Mouse (Mus musculus): ENCODE data around the gene Ftl1-ps1. TPM values are rescaled to one million over a fixed set of nuclear protein-coding genes. Genes with fewer than 3 reads are reported as not detected.

Ftl1-ps1 gene
- polyA plus RNA-seq (2014; fragmentation: Nextera tagmentation; extraction: Ambion mirVana), result 74.7 and 91.2 TPM in 2 replicates

- H3K4me3 ChIP-seq (replicated peaks; ENCODE audit: low read length), result no peak within 1 kb of the TSS
- 13% methylated on average over 11 of the region's 11 CpGs for WGBS
- H3K27me3 ChIP-seq (ENCODE audit: control insufficient read depth, insufficient read depth, low read length), result 0 out of 2 replicates have a peak, but pooled peaks cover 4% of the 10 kb centered on the region
- H3K4me1 ChIP-seq (replicated peaks; ENCODE audit: control insufficient read depth, insufficient read depth, low read length), result no peaks in the 10 kb centered on the region
- no peak within 1 kb of the TSS for H3K9ac ChIP-seq
- DNase-seq (ENCODE audit: low spot score), result no peak
- no peaks in the 10 kb centered on the region for H3K36me3 ChIP-seq (replicated peaks; ENCODE audit: control insufficient read depth, insufficient read depth)
- no peak for ATAC-seq (ENCODE audit: low FRiP score)
- H3K4me2 ChIP-seq (replicated peaks), result no peak within 1 kb of the TSS; the same call in 1 of the 2 replicates
- no peaks in the 10 kb centered on the region for H3K9me3 ChIP-seq (ENCODE audit: control insufficient read depth, low read length)
- H3K27ac ChIP-seq, result no peak within 1 kb of the TSS
These were observed at the start of gene Ftl1-ps1 for GRCm38 (mm10) chr13:74399298-74399839. Gene Ftl1-ps1 (plus strand): TSS chr13:74399694.

GRCm38 (mm10) chr13:74350435-74350906 is 49.0 kb upstream of the Ftl1-ps1 start:
- peak overlapping the region; percentile 57 for H3K27ac ChIP-seq
- peaks cover 19% of the 10 kb centered on the region for H3K36me3 ChIP-seq (replicated peaks; ENCODE audit: control insufficient read depth, insufficient read depth)
- H3K4me3 ChIP-seq (replicated peaks; ENCODE audit: low read length), result peak overlapping the region; percentile 70
- H3K4me1 ChIP-seq (replicated peaks; ENCODE audit: control insufficient read depth, insufficient read depth, low read length), result peaks cover 18% of the 10 kb centered on the region
- WGBS, result 3% methylated on average over 15 of the region's 15 CpGs
- no peaks in the 10 kb centered on the region for H3K9me3 ChIP-seq (ENCODE audit: control insufficient read depth, low read length)
- DNase-seq (ENCODE audit: low spot score) (peak; percentile 50), ATAC-seq (ENCODE audit: low FRiP score) (no peak; the same call in 1 of the 2 replicates)
- peak overlapping the region; percentile 79 for H3K4me2 ChIP-seq (replicated peaks)
- peak overlapping the region; percentile 86 for H3K9ac ChIP-seq
- H3K27me3 ChIP-seq (ENCODE audit: control insufficient read depth, insufficient read depth, low read length), result no peaks in the 10 kb centered on the region

GRCm38 (mm10) chr13:74356491-74356890 is 43.0 kb upstream of the Ftl1-ps1 start:
- H3K4me3 ChIP-seq (replicated peaks; ENCODE audit: low read length), result no peak overlapping the region
- WGBS, result 95% methylated on average over 13 of the region's 13 CpGs
- H3K27me3 ChIP-seq (ENCODE audit: control insufficient read depth, insufficient read depth, low read length), result no peaks in the 10 kb centered on the region
- no peaks in the 10 kb centered on the region for H3K9me3 ChIP-seq (ENCODE audit: control insufficient read depth, low read length)
- no peak overlapping the region for H3K4me2 ChIP-seq (replicated peaks)
- H3K4me1 ChIP-seq (replicated peaks; ENCODE audit: control insufficient read depth, insufficient read depth, low read length), result no peaks in the 10 kb centered on the region
- H3K36me3 ChIP-seq (replicated peaks; ENCODE audit: control insufficient read depth, insufficient read depth), result peaks cover 76% of the 10 kb centered on the region
- DNase-seq (ENCODE audit: low spot score) (no peak), ATAC-seq (ENCODE audit: low FRiP score) (no peak)
- H3K27ac ChIP-seq, result no peak overlapping the region
- H3K9ac ChIP-seq, result no peak overlapping the region

- ATAC-seq (ENCODE audit: low FRiP score) (no peak; the same call in 1 of the 2 replicates), DNase-seq (ENCODE audit: low spot score) (no peak)
- H3K27ac ChIP-seq, result no peak overlapping the region
- H3K27me3 ChIP-seq (ENCODE audit: control insufficient read depth, insufficient read depth, low read length), result no peaks in the 10 kb centered on the region
- no peak overlapping the region for H3K9ac ChIP-seq
- no peak overlapping the region for H3K4me2 ChIP-seq (replicated peaks)
- H3K36me3 ChIP-seq (replicated peaks; ENCODE audit: control insufficient read depth, insufficient read depth), result peaks cover 48% of the 10 kb centered on the region
- H3K4me1 ChIP-seq (replicated peaks; ENCODE audit: control insufficient read depth, insufficient read depth, low read length), result no peaks in the 10 kb centered on the region
- 87% methylated on average over 2 of the region's 2 CpGs for WGBS
- H3K4me3 ChIP-seq (replicated peaks; ENCODE audit: low read length), result no peak overlapping the region
- no peaks in the 10 kb centered on the region for H3K9me3 ChIP-seq (ENCODE audit: control insufficient read depth, low read length)
These were observed 37.3 kb upstream of the Ftl1-ps1 start for GRCm38 (mm10) chr13:74362218-74362617.

GRCm38 (mm10) chr13:74363176-74363858 is 36.2 kb upstream of the Ftl1-ps1 start:
- H3K4me1 ChIP-seq (replicated peaks; ENCODE audit: control insufficient read depth, insufficient read depth, low read length), result no peaks in the 10 kb centered on the region
- 96% methylated on average over 13 of the region's 13 CpGs for WGBS
- no peak overlapping the region for H3K27ac ChIP-seq
- no peaks in the 10 kb centered on the region for H3K27me3 ChIP-seq (ENCODE audit: control insufficient read depth, insufficient read depth, low read length)
- H3K4me2 ChIP-seq (replicated peaks), result no peak overlapping the region
- no peak overlapping the region for H3K9ac ChIP-seq
- DNase-seq (ENCODE audit: low spot score) (no peak), ATAC-seq (ENCODE audit: low FRiP score) (no peak)
- H3K36me3 ChIP-seq (replicated peaks; ENCODE audit: control insufficient read depth, insufficient read depth), result peaks cover 37% of the 10 kb centered on the region
- H3K9me3 ChIP-seq (ENCODE audit: control insufficient read depth, low read length), result no peaks in the 10 kb centered on the region
- no peak overlapping the region for H3K4me3 ChIP-seq (replicated peaks; ENCODE audit: low read length)

GRCm38 (mm10) chr13:74363859-74364235 is 35.6 kb upstream of the Ftl1-ps1 start, which contains the start of gene Lrrc14b:
Gene Lrrc14b (minus strand): TSS chr13:74364005.
- no peaks in the 10 kb centered on the region for H3K4me1 ChIP-seq (replicated peaks; ENCODE audit: control insufficient read depth, insufficient read depth, low read length)
- H3K27me3 ChIP-seq (ENCODE audit: control insufficient read depth, insufficient read depth, low read length), result no peaks in the 10 kb centered on the region
- no peak within 1 kb of the TSS for H3K27ac ChIP-seq
- H3K9ac ChIP-seq, result no peak within 1 kb of the TSS
- WGBS, result 85% methylated on average over 8 of the region's 8 CpGs
- ATAC-seq (ENCODE audit: low FRiP score), result no peak
- no peak within 1 kb of the TSS for H3K4me2 ChIP-seq (replicated peaks)
- no peaks in the 10 kb centered on the region for H3K9me3 ChIP-seq (ENCODE audit: control insufficient read depth, low read length)
- peaks cover 32% of the 10 kb centered on the region for H3K36me3 ChIP-seq (replicated peaks; ENCODE audit: control insufficient read depth, insufficient read depth)
- no peak for DNase-seq (ENCODE audit: low spot score)
- H3K4me3 ChIP-seq (replicated peaks; ENCODE audit: low read length), result no peak within 1 kb of the TSS

- Histone ChIP-seq H3K9me3 (ENCODE audit: control insufficient read depth, low read length) (no peaks in the 10 kb centered on the region), H3K4me3 (replicated peaks; ENCODE audit: low read length) (no peak overlapping the region), H3K4me1 (replicated peaks; ENCODE audit: control insufficient read depth, insufficient read depth, low read length) (peaks cover 6% of the 10 kb centered on the region; the same call in 1 of the 2 replicates), H3K4me2 (replicated peaks) (no peak overlapping the region), H3K9ac (no peak overlapping the region), H3K27ac (no peak overlapping the region), H3K36me3 (replicated peaks; ENCODE audit: control insufficient read depth, insufficient read depth) (0 out of 2 replicates have a peak, but pooled peaks cover 6% of the 10 kb centered on the region), H3K27me3 (ENCODE audit: control insufficient read depth, insufficient read depth, low read length) (no peaks in the 10 kb centered on the region)
- DNase-seq (ENCODE audit: low spot score) (no peak), ATAC-seq (ENCODE audit: low FRiP score) (peak; percentile 60; the same call in 1 of the 2 replicates)
- WGBS, result 73% methylated on average over 10 of the region's 10 CpGs
These were observed 17.8 kb upstream of the Ftl1-ps1 start for GRCm38 (mm10) chr13:74381533-74382276.

- peak; percentile 43; the same call in 1 of the 2 replicates for ATAC-seq (ENCODE audit: low FRiP score)
- no peaks in the 10 kb centered on the region for H3K9me3 ChIP-seq (ENCODE audit: control insufficient read depth, low read length)
- 70% methylated on average over 3 of the region's 3 CpGs for WGBS
- no peak overlapping the region for H3K9ac ChIP-seq
- H3K4me3 ChIP-seq (replicated peaks; ENCODE audit: low read length), result no peak overlapping the region
- H3K36me3 ChIP-seq (replicated peaks; ENCODE audit: control insufficient read depth, insufficient read depth), result 0 out of 2 replicates have a peak, but pooled peaks cover 3% of the 10 kb centered on the region
- no peak overlapping the region for H3K4me2 ChIP-seq (replicated peaks)
- no peak for DNase-seq (ENCODE audit: low spot score)
- H3K27me3 ChIP-seq (ENCODE audit: control insufficient read depth, insufficient read depth, low read length), result no peaks in the 10 kb centered on the region
- H3K4me1 ChIP-seq (replicated peaks; ENCODE audit: control insufficient read depth, insufficient read depth, low read length), result peaks cover 6% of the 10 kb centered on the region; the same call in 1 of the 2 replicates
- H3K27ac ChIP-seq, result no peak overlapping the region
These were observed 17.2 kb upstream of the Ftl1-ps1 start for GRCm38 (mm10) chr13:74382289-74382688.

- H3K27ac ChIP-seq, result no peak overlapping the region
- H3K4me2 ChIP-seq (replicated peaks), result peak overlapping the region; percentile 60
- WGBS, result 72% methylated on average over 6 of the region's 6 CpGs
- no peaks in the 10 kb centered on the region for H3K36me3 ChIP-seq (replicated peaks; ENCODE audit: control insufficient read depth, insufficient read depth)
- ATAC-seq (ENCODE audit: low FRiP score) (0 out of 2 replicates have a peak, but pooled peaks have one; percentile 4), DNase-seq (ENCODE audit: low spot score) (no peak)
- H3K9me3 ChIP-seq (ENCODE audit: control insufficient read depth, low read length), result no peaks in the 10 kb centered on the region
- H3K27me3 ChIP-seq (ENCODE audit: control insufficient read depth, insufficient read depth, low read length), result no peaks in the 10 kb centered on the region
- H3K9ac ChIP-seq, result peak overlapping the region; percentile 74; the same call in 1 of the 2 replicates
- peak overlapping the region; percentile 56 for H3K4me3 ChIP-seq (replicated peaks; ENCODE audit: low read length)
- 0 out of 2 replicates have a peak, but pooled peaks cover 7% of the 10 kb centered on the region for H3K4me1 ChIP-seq (replicated peaks; ENCODE audit: control insufficient read depth, insufficient read depth, low read length)
These were observed 9.8 kb upstream of the Ftl1-ps1 start for GRCm38 (mm10) chr13:74389730-74390129.
